Mouse (Mus musculus) embryonic facial prominence, embryonic 12.5 days (tissue): ENCODE results near the gene Pfkm. TPM values are rescaled to one million over a fixed set of nuclear protein-coding genes. Genes with fewer than 3 reads are reported as not detected.
A peak's percentile ranks its signal among the peaks of the same experiment; 100 is the strongest.

Experiments used
- ATAC-seq: fragments of 200-750 bp; cut with Nextera tagmentation; 2 replicates; pipeline ENCODE4 v1.8.0; 2017; ENCODE audit not compliant: insufficient number of reproducible peaks, insufficient read depth, low FRiP score, low TSS enrichment
- H3K27ac ChIP-seq: fragments of 300-500 bp; sonication (generic); 2 replicates; pipeline ENCODE4 v1.5.1; 2016; ENCODE audit warnings: mild to moderate bottlenecking
- H3K27me3 ChIP-seq: fragments of 300-500 bp; sonication (generic); 2 replicates; pipeline ENCODE4 v1.6.1; 2016; ENCODE audit warnings: mild to moderate bottlenecking, moderate library complexity
- H3K36me3 ChIP-seq: fragments of 300-500 bp; sonication (generic); 2 replicates; pipeline ENCODE4 v1.6.1; 2016; ENCODE audit warnings: mild to moderate bottlenecking
- H3K4me1 ChIP-seq: fragments of 300-500 bp; sonication (generic); 2 replicates; pipeline ENCODE4 v1.6.1; 2016
- H3K4me2 ChIP-seq: fragments of 300-500 bp; sonication (generic); replicated peaks from 2 replicates; pipeline ENCODE4 v1.6.1; 2016; ENCODE audit warnings: mild to moderate bottlenecking, moderate library complexity
- H3K4me3 ChIP-seq: fragments of 300-500 bp; sonication (generic); 2 replicates; pipeline ENCODE4 v1.5.1; 2016; ENCODE audit warnings: mild to moderate bottlenecking
- H3K9ac ChIP-seq: fragments of 300-500 bp; sonication (generic); 2 replicates; pipeline ENCODE4 v1.6.1; 2016; ENCODE audit warnings: mild to moderate bottlenecking, moderate library complexity
- H3K9me3 ChIP-seq: fragments of 300-500 bp; sonication (generic); 2 replicates; pipeline ENCODE4 v1.6.1; 2016; ENCODE audit warnings: mild to moderate bottlenecking, moderate library complexity
- WGBS: fragments of 180-500 bp; shearing (Covaris S2); methylation state at CpG from one replicate; pipeline ENCODE4 v1.1.7; 2016; 5-methylcytosine and 5-hydroxymethylcytosine counted together
- polyA plus RNA-seq: library from polyadenylated mRNA; unstranded; fragments of >200 nt; fragmentation: Nextera tagmentation; extraction: Ambion mirVana; gene quantifications from 2 replicates; pipeline ENCODE4 v1.2.1, GENCODE M21; 2016

The Pfkm gene
- 49.6 and 50.5 TPM in 2 replicates for polyA plus RNA-seq

GRCm38 (mm10) chr15:98092372-98093120 lies at the start of gene Pfkm:
Pfkm (plus strand) TSS chr15:98092589.
- H3K4me3 ChIP-seq = peak within 1 kb of the TSS; percentile 89
- 1% methylated on average over 30 of the region's 30 CpGs for WGBS
- H3K4me2 ChIP-seq = peak within 1 kb of the TSS; percentile 63
- no peaks in the 10 kb centered on the region for H3K27me3 ChIP-seq
- H3K9me3 ChIP-seq = no peaks in the 10 kb centered on the region
- no peak; the same call in 1 of the 2 replicates for ATAC-seq
- H3K27ac ChIP-seq = peak within 1 kb of the TSS; percentile 96
- H3K9ac ChIP-seq = peak within 1 kb of the TSS; percentile 91
- H3K4me1 ChIP-seq = peaks cover 18% of the 10 kb centered on the region
- peaks cover 6% of the 10 kb centered on the region; the same call in 1 of the 2 replicates for H3K36me3 ChIP-seq

GRCm38 (mm10) chr15:98043967-98044366 lies 48.4 kb upstream of the Pfkm start:
- H3K27me3 ChIP-seq = no peaks in the 10 kb centered on the region
- no peaks in the 10 kb centered on the region for H3K9me3 ChIP-seq
- H3K4me3 ChIP-seq = no peak overlapping the region
- no peak for ATAC-seq
- no peak overlapping the region for H3K27ac ChIP-seq
- H3K4me2 ChIP-seq = no peak overlapping the region
- peaks cover 87% of the 10 kb centered on the region for H3K36me3 ChIP-seq
- no peaks in the 10 kb centered on the region for H3K4me1 ChIP-seq
- H3K9ac ChIP-seq = no peak overlapping the region
- 93% methylated on average over 6 of the region's 6 CpGs for WGBS

GRCm38 (mm10) chr15:98044387-98044786 lies 48.0 kb upstream of the Pfkm start:
- Histone ChIP-seq H3K27me3 (no peaks in the 10 kb centered on the region), H3K4me2 (no peak overlapping the region), H3K27ac (no peak overlapping the region), H3K36me3 (peaks cover 83% of the 10 kb centered on the region), H3K4me1 (no peaks in the 10 kb centered on the region), H3K9ac (no peak overlapping the region), H3K9me3 (no peaks in the 10 kb centered on the region), H3K4me3 (no peak overlapping the region)
- no peak for ATAC-seq
- 90% methylated on average over 5 of the region's 5 CpGs for WGBS

- H3K4me2 ChIP-seq = no peak overlapping the region
- no peaks in the 10 kb centered on the region for H3K27me3 ChIP-seq
- H3K36me3 ChIP-seq = peaks cover 72% of the 10 kb centered on the region
- no peak overlapping the region for H3K9ac ChIP-seq
- no peaks in the 10 kb centered on the region for H3K9me3 ChIP-seq
- H3K27ac ChIP-seq = no peak overlapping the region
- WGBS = 85% methylated on average over 13 of the region's 13 CpGs
- no peak overlapping the region for H3K4me3 ChIP-seq
- no peak for ATAC-seq
- no peaks in the 10 kb centered on the region for H3K4me1 ChIP-seq
Measured at GRCm38 (mm10) chr15:98048918-98049700, 43.3 kb upstream of the Pfkm start.

- no peaks in the 10 kb centered on the region for H3K9me3 ChIP-seq
- H3K4me2 ChIP-seq = no peak overlapping the region
- H3K27me3 ChIP-seq = no peaks in the 10 kb centered on the region
- WGBS = 88% methylated on average over 5 of the region's 5 CpGs
- H3K27ac ChIP-seq = no peak overlapping the region
- H3K4me3 ChIP-seq = no peak overlapping the region
- H3K9ac ChIP-seq = no peak overlapping the region
- H3K36me3 ChIP-seq = peaks cover 61% of the 10 kb centered on the region
- H3K4me1 ChIP-seq = no peaks in the 10 kb centered on the region
- ATAC-seq = no peak
Measured at GRCm38 (mm10) chr15:98051685-98052084, 40.7 kb upstream of the Pfkm start.

- H3K27me3 ChIP-seq = no peaks in the 10 kb centered on the region
- no peak overlapping the region for H3K4me2 ChIP-seq
- 14% methylated on average over 5 of the region's 5 CpGs for WGBS
- no peak overlapping the region for H3K27ac ChIP-seq
- no peaks in the 10 kb centered on the region for H3K4me1 ChIP-seq
- no peak overlapping the region for H3K4me3 ChIP-seq
- H3K9ac ChIP-seq = no peak overlapping the region
- no peaks in the 10 kb centered on the region for H3K9me3 ChIP-seq
- no peak for ATAC-seq
- H3K36me3 ChIP-seq = peaks cover 62% of the 10 kb centered on the region
Measured at GRCm38 (mm10) chr15:98055246-98055645, 37.1 kb upstream of the Pfkm start.

GRCm38 (mm10) chr15:98065881-98066280 lies 26.5 kb upstream of the Pfkm start:
- no peaks in the 10 kb centered on the region for H3K4me1 ChIP-seq
- H3K9me3 ChIP-seq = no peaks in the 10 kb centered on the region

GRCm38 (mm10) chr15:98066602-98067001 lies 25.8 kb upstream of the Pfkm start:
- H3K36me3 ChIP-seq = peaks cover 68% of the 10 kb centered on the region
- H3K9me3 ChIP-seq = no peaks in the 10 kb centered on the region
- no peak overlapping the region for H3K9ac ChIP-seq

More at GRCm38 (mm10) chr15:98065881-98066280, 26.5 kb upstream of the Pfkm start:
- 89% methylated on average over 5 of the region's 5 CpGs for WGBS
- H3K36me3 ChIP-seq = peaks cover 69% of the 10 kb centered on the region
- H3K4me3 ChIP-seq = no peak overlapping the region
- no peak for ATAC-seq
- no peak overlapping the region for H3K9ac ChIP-seq
- H3K27me3 ChIP-seq = no peaks in the 10 kb centered on the region
- H3K4me2 ChIP-seq = no peak overlapping the region
- H3K27ac ChIP-seq = no peak overlapping the region

GRCm38 (mm10) chr15:98067492-98067891 lies 24.9 kb upstream of the Pfkm start:
- Histone ChIP-seq H3K36me3 (peaks cover 65% of the 10 kb centered on the region), H3K4me1 (no peaks in the 10 kb centered on the region), H3K27me3 (no peaks in the 10 kb centered on the region), H3K4me3 (no peak overlapping the region), H3K9me3 (no peaks in the 10 kb centered on the region), H3K27ac (no peak overlapping the region), H3K9ac (no peak overlapping the region), H3K4me2 (no peak overlapping the region)
- no peak for ATAC-seq
- 53% methylated on average over 3 of the region's 3 CpGs for WGBS

More at GRCm38 (mm10) chr15:98066602-98067001, 25.8 kb upstream of the Pfkm start:
- 95% methylated on average over 12 of the region's 12 CpGs for WGBS
- H3K27me3 ChIP-seq = no peaks in the 10 kb centered on the region
- H3K4me2 ChIP-seq = no peak overlapping the region
- no peak overlapping the region for H3K27ac ChIP-seq
- H3K4me3 ChIP-seq = no peak overlapping the region
- H3K4me1 ChIP-seq = no peaks in the 10 kb centered on the region
- ATAC-seq = no peak

GRCm38 (mm10) chr15:98068506-98068905 lies 23.9 kb upstream of the Pfkm start:
- Histone ChIP-seq H3K27ac (no peak overlapping the region), H3K36me3 (peaks cover 61% of the 10 kb centered on the region), H3K9me3 (no peaks in the 10 kb centered on the region), H3K4me3 (no peak overlapping the region), H3K9ac (no peak overlapping the region), H3K27me3 (no peaks in the 10 kb centered on the region), H3K4me1 (no peaks in the 10 kb centered on the region), H3K4me2 (no peak overlapping the region)
- 81% methylated on average over 9 of the region's 9 CpGs for WGBS
- no peak for ATAC-seq

- Histone ChIP-seq H3K9ac (no peak overlapping the region), H3K4me3 (no peak overlapping the region), H3K4me2 (no peak overlapping the region), H3K27ac (no peak overlapping the region), H3K9me3 (no peaks in the 10 kb centered on the region), H3K27me3 (no peaks in the 10 kb centered on the region), H3K36me3 (peaks cover 50% of the 10 kb centered on the region), H3K4me1 (no peaks in the 10 kb centered on the region)
- WGBS = 89% methylated on average over 8 of the region's 8 CpGs
- no peak for ATAC-seq
Measured at GRCm38 (mm10) chr15:98069566-98070245, 22.7 kb upstream of the Pfkm start.
